Mouse (Mus musculus) liver, embryonic 12.5 days (tissue): ENCODE results near the gene Mgll. TPM values are rescaled to one million over a fixed set of nuclear protein-coding genes. Genes with fewer than 3 reads are reported as not detected.

Source experiments
- ATAC-seq: fragments of 200-750 bp; cut with Nextera tagmentation; 2 replicates; pipeline ENCODE4 v1.8.0; 2017; ENCODE audit warnings: moderate number of reproducible peaks, mild to moderate bottlenecking, moderate library complexity
- H3K27ac ChIP-seq: fragments of 300-500 bp; sonication (generic); 2 replicates; pipeline ENCODE4 v1.5.1; 2016; ENCODE audit warnings: mild to moderate bottlenecking
- H3K27me3 ChIP-seq: fragments of 300-500 bp; sonication (generic); replicated peaks from 2 replicates; pipeline ENCODE4 v1.6.1; 2016; ENCODE audit warnings: mild to moderate bottlenecking, moderate library complexity
- H3K36me3 ChIP-seq: fragments of 300-500 bp; sonication (generic); 2 replicates; pipeline ENCODE4 v1.6.1; 2016; ENCODE audit warnings: mild to moderate bottlenecking, moderate library complexity
- H3K4me1 ChIP-seq: fragments of 300-500 bp; sonication (generic); 2 replicates; pipeline ENCODE4 v1.6.1; 2016
- H3K4me2 ChIP-seq: fragments of 300-500 bp; sonication (generic); 2 replicates; pipeline ENCODE4 v1.6.1; 2016; ENCODE audit warnings: mild to moderate bottlenecking, moderate library complexity
- H3K4me3 ChIP-seq: fragments of 300-500 bp; sonication (generic); 2 replicates; pipeline ENCODE4 v1.5.1; 2016; ENCODE audit warnings: mild to moderate bottlenecking, moderate library complexity
- H3K9ac ChIP-seq: fragments of 300-500 bp; sonication (generic); 2 replicates; pipeline ENCODE4 v1.6.1; 2016; ENCODE audit warnings: mild to moderate bottlenecking, moderate library complexity
- H3K9me3 ChIP-seq: fragments of 300-500 bp; sonication (generic); replicated peaks from 2 replicates; pipeline ENCODE4 v1.6.1; 2016; ENCODE audit warnings: mild to moderate bottlenecking, moderate library complexity
- WGBS: fragments of 180-500 bp; shearing (Covaris S2); methylation state at CpG from one replicate; pipeline ENCODE4 v1.1.7; 2016; ENCODE audit not compliant: insufficient replicate concordance; 5-methylcytosine and 5-hydroxymethylcytosine counted together
- polyA plus RNA-seq: library from polyadenylated mRNA; unstranded; fragments of >200 nt; fragmentation: Nextera tagmentation; extraction: Ambion mirVana; gene quantifications from 2 replicates; pipeline ENCODE4 v1.2.1, GENCODE M21; 2016

Gene Mgll
- polyA plus RNA-seq, 1 experiment from 2014 or later: 46.4 TPM

DNA sequence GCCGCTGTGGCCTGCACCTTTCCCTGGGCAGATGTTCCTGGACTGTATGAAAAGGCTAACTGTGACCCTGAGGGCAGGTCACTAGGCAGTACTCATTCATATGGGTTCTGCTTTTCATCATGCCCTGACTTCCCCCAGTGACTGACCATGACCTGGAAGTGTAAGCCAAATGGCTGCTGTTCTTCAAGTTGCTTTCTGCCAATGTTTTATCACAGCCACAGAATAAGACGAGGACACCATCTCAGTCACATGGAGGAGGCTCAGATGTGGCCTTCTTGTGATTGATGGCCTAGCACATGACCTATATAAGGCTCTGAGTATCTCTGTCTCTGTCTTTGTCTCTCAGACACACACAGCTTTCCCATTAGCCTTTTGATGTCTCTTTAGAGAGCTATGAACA, 123.4 kb downstream of the Mgll start:
- WGBS: 63% methylated on average over 2 of the region's 2 CpGs
- no peak overlapping the region for H3K9ac ChIP-seq
- ATAC-seq: no peak
- H3K27me3 ChIP-seq: peaks cover 23% of the 10 kb centered on the region; the same call in 1 of the 2 replicates
- H3K36me3 ChIP-seq: no peaks in the 10 kb centered on the region
- H3K4me3 ChIP-seq: no peak overlapping the region
- no peak overlapping the region for H3K4me2 ChIP-seq
- H3K27ac ChIP-seq: no peak overlapping the region
- peaks cover 10% of the 10 kb centered on the region for H3K4me1 ChIP-seq
- no peaks in the 10 kb centered on the region for H3K9me3 ChIP-seq

DNA sequence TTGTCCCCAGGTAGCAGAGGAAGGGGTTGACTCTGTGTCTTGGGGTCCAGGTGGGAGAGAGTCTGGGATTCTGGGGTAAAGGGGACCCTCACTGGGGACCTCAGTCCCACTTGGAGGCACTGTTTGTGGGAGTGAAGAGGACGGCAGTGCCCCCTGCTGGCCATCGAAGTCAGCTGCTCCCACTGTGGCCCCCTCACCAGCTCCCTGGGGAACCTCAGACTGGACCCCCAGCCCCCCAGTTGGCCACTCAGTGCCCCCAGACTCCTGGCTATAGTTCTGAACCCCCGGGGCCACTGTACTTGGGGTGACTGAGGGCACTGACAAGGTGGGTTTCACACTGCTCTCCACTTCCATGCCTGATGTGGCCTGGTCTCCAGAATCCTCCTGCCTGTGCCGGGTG, 125.1 kb downstream of the Mgll start:
- ATAC-seq: 0 out of 2 replicates have a peak, but pooled peaks have one; percentile 18
- Histone ChIP-seq H3K9ac (no peak overlapping the region), H3K27me3 (peaks cover 38% of the 10 kb centered on the region), H3K36me3 (no peaks in the 10 kb centered on the region), H3K4me1 (peaks cover 6% of the 10 kb centered on the region; the same call in 1 of the 2 replicates), H3K4me3 (no peak overlapping the region), H3K27ac (no peak overlapping the region), H3K4me2 (no peak overlapping the region), H3K9me3 (no peaks in the 10 kb centered on the region)
- 53% methylated on average over 3 of the region's 4 CpGs for WGBS

DNA sequence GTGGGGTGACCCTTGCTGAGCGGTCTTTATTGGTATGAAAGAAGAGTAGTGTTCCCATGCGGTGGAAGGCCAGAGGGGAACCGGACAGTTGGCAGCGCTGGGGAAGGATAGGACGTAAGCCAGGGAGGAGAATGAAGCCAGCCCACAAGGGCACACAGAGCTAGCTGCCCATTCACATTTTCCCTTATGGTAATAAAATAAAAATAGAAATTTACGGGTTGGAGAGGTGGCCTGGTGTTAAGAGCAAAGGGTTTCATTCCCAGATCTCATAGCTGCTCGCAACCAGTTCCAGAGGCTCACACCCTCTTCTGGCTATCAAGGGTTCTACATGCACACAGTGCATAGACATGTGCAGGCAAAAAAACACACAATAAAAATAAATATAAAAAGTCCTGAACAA, 125.8 kb downstream of the Mgll start:
- Histone ChIP-seq H3K27ac (no peak overlapping the region), H3K27me3 (peaks cover 44% of the 10 kb centered on the region), H3K4me1 (peaks cover 6% of the 10 kb centered on the region; the same call in 1 of the 2 replicates), H3K4me3 (no peak overlapping the region), H3K9ac (no peak overlapping the region), H3K4me2 (no peak overlapping the region), H3K9me3 (no peaks in the 10 kb centered on the region), H3K36me3 (no peaks in the 10 kb centered on the region)
- no peak for ATAC-seq
- 80% methylated on average over 7 of the region's 7 CpGs for WGBS

DNA sequence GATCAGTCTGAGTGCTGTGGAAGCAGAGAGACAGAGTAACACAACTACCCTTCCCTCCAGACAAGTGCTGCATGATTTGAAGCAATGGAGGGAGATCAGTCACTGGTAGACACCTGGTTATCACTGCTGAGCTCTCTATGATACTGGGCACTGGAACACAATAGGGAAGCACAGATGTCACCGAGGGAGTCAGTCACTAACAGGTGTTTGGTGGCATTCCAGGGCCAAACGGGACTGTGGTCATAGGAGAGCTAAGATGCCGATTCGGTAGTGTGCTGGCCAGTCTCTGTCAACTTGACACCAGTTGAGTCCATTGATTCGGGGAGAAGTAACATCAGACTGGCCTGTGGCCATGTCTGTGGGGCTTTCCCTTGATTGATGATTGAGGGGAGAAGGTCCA, 130.3 kb downstream of the Mgll start:
- Histone ChIP-seq H3K4me2 (no peak overlapping the region), H3K4me1 (0 out of 2 replicates have a peak, but pooled peaks cover 6% of the 10 kb centered on the region), H3K9ac (no peak overlapping the region), H3K27ac (no peak overlapping the region), H3K27me3 (peaks cover 55% of the 10 kb centered on the region), H3K36me3 (no peaks in the 10 kb centered on the region), H3K4me3 (no peak overlapping the region), H3K9me3 (no peaks in the 10 kb centered on the region)
- ATAC-seq: no peak
- WGBS: 74% methylated on average over 5 of the region's 5 CpGs

DNA sequence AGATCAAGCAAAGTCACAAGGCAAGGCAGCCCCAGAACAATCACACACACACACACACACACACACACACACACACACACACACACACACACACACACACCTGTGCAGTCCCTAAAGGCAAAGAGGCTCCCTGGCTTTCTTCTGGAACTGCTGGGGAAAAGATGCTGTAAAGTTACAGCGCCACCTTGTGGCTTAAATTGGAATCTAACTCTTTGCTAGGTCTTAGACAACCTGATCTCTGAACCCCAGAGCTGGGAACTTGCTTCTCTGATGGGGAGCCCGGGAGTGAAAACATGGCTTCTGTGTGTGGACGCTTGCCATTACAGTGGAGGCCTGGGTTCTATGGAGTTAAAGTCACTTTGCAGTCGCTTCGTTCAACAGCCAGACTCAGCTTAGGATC, 131.4 kb downstream of the Mgll start:
- H3K4me2 ChIP-seq: no peak overlapping the region
- peaks cover 59% of the 10 kb centered on the region for H3K27me3 ChIP-seq
- no peak overlapping the region for H3K27ac ChIP-seq
- 0 out of 2 replicates have a peak, but pooled peaks cover 8% of the 10 kb centered on the region for H3K4me1 ChIP-seq
- H3K9me3 ChIP-seq: no peaks in the 10 kb centered on the region
- H3K9ac ChIP-seq: no peak overlapping the region
- WGBS: 15% methylated on average over 5 of the region's 5 CpGs
- no peaks in the 10 kb centered on the region for H3K36me3 ChIP-seq
- H3K4me3 ChIP-seq: no peak overlapping the region
- ATAC-seq: 0 out of 2 replicates have a peak, but pooled peaks have one; percentile 38

DNA sequence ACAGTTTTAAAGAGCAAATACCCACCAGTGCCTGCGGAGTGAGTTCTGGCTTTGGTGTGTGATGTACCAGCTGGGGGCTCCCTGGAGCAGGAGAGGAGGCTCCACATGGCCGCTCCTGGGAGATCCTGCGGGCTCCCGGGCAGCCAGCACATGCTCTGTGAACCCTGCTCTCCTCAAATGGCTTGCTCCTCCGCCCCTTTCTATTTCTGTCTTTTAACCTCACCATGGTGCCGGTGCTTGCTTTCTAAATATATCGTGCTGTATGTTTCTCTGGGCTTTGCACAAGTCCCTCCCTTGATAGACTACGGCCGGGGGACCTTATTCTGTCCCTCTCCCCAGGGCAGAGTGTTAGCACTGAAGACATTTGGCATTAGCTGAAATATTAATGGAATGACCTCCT, 133.0 kb downstream of the Mgll start:
- Histone ChIP-seq H3K27ac (no peak overlapping the region), H3K9me3 (peaks cover 9% of the 10 kb centered on the region), H3K4me1 (0 out of 2 replicates have a peak, but pooled peaks cover 11% of the 10 kb centered on the region), H3K4me3 (no peak overlapping the region), H3K4me2 (no peak overlapping the region), H3K36me3 (no peaks in the 10 kb centered on the region), H3K27me3 (peaks cover 59% of the 10 kb centered on the region), H3K9ac (no peak overlapping the region)
- ATAC-seq: no peak
- WGBS: 31% methylated on average over 9 of the region's 9 CpGs

DNA sequence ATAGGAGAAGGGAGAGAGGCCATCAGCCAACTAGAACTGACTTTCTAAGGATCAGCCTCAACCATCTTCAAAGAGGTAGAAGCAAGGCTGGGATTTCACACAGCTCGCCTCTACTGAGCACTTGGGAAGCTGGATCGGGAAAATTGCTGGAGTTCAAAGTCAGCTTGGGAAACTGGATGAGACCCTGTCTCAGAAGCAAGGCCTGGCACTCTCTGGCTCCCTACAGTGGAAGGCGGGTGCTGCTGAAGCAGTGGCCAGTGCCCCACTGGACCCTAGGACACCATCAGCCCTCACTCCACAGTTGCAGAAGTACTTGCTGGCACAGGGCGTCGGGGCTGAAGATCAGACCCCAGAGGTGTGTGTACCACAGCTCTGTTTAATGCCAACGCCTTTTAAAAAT, 133.6 kb downstream of the Mgll start:
- H3K4me3 ChIP-seq: no peak overlapping the region
- WGBS: 78% methylated on average over 6 of the region's 6 CpGs
- ATAC-seq: no peak
- H3K27ac ChIP-seq: no peak overlapping the region
- H3K36me3 ChIP-seq: no peaks in the 10 kb centered on the region
- H3K4me1 ChIP-seq: 0 out of 2 replicates have a peak, but pooled peaks cover 11% of the 10 kb centered on the region
- peaks cover 9% of the 10 kb centered on the region for H3K9me3 ChIP-seq
- H3K4me2 ChIP-seq: no peak overlapping the region
- H3K9ac ChIP-seq: no peak overlapping the region
- peaks cover 58% of the 10 kb centered on the region for H3K27me3 ChIP-seq

DNA sequence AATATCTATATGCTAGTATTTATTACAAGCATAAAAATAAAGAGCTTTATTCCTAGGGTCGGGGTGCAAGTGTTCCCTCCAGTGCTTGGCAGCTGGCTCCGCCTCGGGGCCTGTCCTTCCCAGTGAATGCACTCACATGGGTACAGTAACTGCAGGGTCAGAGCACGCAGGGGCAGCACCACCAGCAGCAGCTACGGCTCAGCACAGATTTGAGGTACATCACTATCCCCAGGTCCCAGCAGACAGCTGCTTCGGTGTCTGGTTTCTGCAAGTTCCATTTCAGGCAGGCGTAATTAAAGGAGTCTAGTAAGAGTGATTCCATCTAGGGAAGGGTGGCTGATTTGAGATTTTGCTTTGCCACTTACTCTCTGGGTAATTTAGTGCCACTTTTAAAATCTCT, 134.1 kb downstream of the Mgll start:
- no peak overlapping the region for H3K9ac ChIP-seq
- no peak overlapping the region for H3K4me3 ChIP-seq
- H3K27me3 ChIP-seq: peaks cover 54% of the 10 kb centered on the region
- peaks cover 9% of the 10 kb centered on the region for H3K9me3 ChIP-seq
- ATAC-seq: no peak
- 66% methylated on average over 7 of the region's 7 CpGs for WGBS
- H3K27ac ChIP-seq: no peak overlapping the region
- H3K36me3 ChIP-seq: no peaks in the 10 kb centered on the region
- 0 out of 2 replicates have a peak, but pooled peaks cover 11% of the 10 kb centered on the region for H3K4me1 ChIP-seq
- H3K4me2 ChIP-seq: no peak overlapping the region

DNA sequence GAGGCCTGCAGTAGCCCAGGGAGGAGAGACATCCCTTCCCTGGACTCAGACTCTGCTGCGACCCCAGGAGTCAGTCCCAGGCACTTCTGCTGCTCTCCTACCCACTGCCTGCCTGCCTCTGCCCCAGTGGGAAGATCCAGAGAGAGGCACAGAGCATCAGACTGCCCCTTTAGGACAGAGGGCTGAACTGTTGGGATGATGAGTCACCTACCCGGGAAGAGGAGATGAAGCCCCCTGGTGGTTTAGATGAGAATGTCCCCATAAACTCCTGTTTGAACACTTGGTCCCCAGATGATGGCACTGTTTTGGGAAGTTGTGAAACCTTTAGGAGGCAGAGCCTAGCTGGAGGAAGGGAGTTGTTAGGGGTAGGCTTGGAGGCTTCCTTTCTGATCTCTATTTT, 136.7 kb downstream of the Mgll start:
- Histone ChIP-seq H3K9me3 (peaks cover 9% of the 10 kb centered on the region), H3K4me1 (0 out of 2 replicates have a peak, but pooled peaks cover 5% of the 10 kb centered on the region), H3K4me3 (no peak overlapping the region), H3K27ac (no peak overlapping the region), H3K27me3 (peaks cover 52% of the 10 kb centered on the region), H3K4me2 (no peak overlapping the region), H3K9ac (no peak overlapping the region), H3K36me3 (no peaks in the 10 kb centered on the region)
- peak; percentile 54 for ATAC-seq
- 13% methylated on average over 2 of the region's 2 CpGs for WGBS

DNA sequence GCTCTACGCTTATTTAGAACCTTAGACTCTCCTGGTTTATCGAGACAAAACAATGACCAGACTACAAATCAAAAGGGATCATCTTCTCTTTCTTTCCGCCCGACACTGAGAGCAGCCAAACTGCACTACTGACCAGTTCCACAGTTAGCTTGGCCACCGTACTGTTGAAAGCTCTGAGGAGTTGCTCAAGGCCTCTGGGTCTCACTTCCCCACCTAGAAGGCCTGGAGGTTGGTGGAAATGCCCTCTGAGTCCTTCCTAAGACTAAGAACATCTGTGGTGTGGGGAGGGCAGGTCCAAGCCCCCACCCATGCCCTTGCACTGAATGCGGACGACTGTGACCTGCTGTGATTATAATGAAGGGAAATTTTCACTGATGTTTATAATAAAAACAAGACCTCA, 141.5 kb downstream of the Mgll start:
- H3K4me3 ChIP-seq: no peak overlapping the region
- peaks cover 9% of the 10 kb centered on the region for H3K9me3 ChIP-seq
- no peak for ATAC-seq
- no peak overlapping the region for H3K9ac ChIP-seq
- no peak overlapping the region for H3K27ac ChIP-seq
- H3K4me1 ChIP-seq: 0 out of 2 replicates have a peak, but pooled peaks cover 2% of the 10 kb centered on the region
- H3K36me3 ChIP-seq: no peaks in the 10 kb centered on the region
- no peak overlapping the region for H3K4me2 ChIP-seq
- peaks cover 41% of the 10 kb centered on the region for H3K27me3 ChIP-seq
- WGBS: 68% methylated on average over 7 of the region's 7 CpGs

DNA sequence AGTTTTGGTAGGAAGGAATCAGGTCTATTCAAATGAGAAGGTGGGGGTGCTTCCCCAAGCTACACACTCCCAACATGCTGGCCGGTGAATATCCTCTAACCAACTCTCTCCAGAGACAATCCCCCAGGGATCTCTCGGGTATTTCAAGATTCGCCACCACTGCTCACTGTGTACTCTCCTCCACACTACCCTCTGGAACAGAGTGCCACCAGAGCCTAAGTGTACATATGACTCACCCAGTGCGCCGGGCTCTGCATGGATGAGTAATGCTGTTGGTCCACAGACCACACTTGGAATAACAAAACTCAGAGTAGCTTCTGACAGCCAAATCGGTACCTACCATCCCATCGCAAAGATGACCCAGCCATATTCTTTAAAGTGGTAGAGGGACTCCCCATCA, 145.2 kb downstream of the Mgll start:
- no peak for ATAC-seq
- H3K4me3 ChIP-seq: no peak overlapping the region
- H3K9me3 ChIP-seq: no peaks in the 10 kb centered on the region
- H3K4me1 ChIP-seq: peaks cover 2% of the 10 kb centered on the region
- 74% methylated on average over 7 of the region's 7 CpGs for WGBS
- no peak overlapping the region for H3K4me2 ChIP-seq
- H3K36me3 ChIP-seq: no peaks in the 10 kb centered on the region
- no peak overlapping the region for H3K9ac ChIP-seq
- H3K27ac ChIP-seq: no peak overlapping the region
- peaks cover 78% of the 10 kb centered on the region for H3K27me3 ChIP-seq

DNA sequence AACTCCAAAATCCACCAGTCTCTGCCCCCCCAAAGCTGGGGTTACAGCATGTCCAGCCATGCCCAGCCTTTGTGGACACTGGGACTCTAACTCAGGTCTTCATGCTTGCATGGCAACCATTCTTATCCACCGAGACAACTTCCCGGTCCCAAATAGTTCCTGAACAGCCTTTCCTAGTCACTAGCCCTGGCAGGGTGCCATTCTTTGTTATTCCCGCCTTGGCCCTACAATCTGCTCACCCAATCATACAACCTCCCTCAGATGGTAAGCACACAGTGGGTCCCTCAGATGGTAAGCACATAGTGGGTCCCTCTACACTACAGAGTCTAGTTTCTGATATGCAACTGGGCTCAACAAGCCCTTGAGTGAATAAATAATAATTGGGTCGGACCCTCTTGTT, 146.4 kb downstream of the Mgll start:
- H3K27ac ChIP-seq: no peak overlapping the region
- no peak overlapping the region for H3K4me2 ChIP-seq
- H3K27me3 ChIP-seq: peaks cover 79% of the 10 kb centered on the region
- no peak overlapping the region for H3K9ac ChIP-seq
- H3K36me3 ChIP-seq: no peaks in the 10 kb centered on the region
- peaks cover 8% of the 10 kb centered on the region for H3K4me1 ChIP-seq
- no peak overlapping the region for H3K4me3 ChIP-seq
- WGBS: 62% methylated on average over 4 of the region's 4 CpGs
- no peak for ATAC-seq
- no peaks in the 10 kb centered on the region for H3K9me3 ChIP-seq

DNA sequence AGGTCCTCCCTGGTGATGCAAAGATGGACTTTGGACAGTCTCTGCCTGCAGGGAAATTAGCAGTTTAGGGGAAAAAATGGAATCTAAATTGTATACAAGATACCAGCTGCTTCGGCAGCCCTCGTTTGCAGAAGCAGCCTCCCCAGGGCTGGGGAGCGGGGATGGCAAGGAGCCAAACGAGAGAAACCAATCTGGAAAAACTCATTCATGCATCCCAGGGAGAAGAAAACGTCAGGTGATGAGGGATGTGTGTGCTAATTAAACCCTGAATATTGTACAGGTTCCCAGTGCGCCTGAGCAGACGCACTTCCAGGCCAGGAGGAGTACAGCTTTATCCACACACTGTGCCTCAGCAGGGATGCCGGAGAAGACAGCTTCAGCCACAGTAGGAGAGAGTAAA, 147.3 kb downstream of the Mgll start:
- Histone ChIP-seq H3K4me2 (no peak overlapping the region), H3K4me3 (no peak overlapping the region), H3K9me3 (no peaks in the 10 kb centered on the region), H3K27me3 (peaks cover 79% of the 10 kb centered on the region), H3K27ac (no peak overlapping the region), H3K36me3 (no peaks in the 10 kb centered on the region), H3K4me1 (peaks cover 8% of the 10 kb centered on the region), H3K9ac (no peak overlapping the region)
- WGBS: 55% methylated on average over 8 of the region's 8 CpGs
- ATAC-seq: no peak
